8 mouse cellular contexts compared by ENCODE assay signal in genomic region chr11:120823551-120823947, GRCm38 (mm10). TPM values are rescaled to one million over a fixed set of nuclear protein-coding genes. Genes with fewer than 3 reads are reported as not detected.
DNase-seq lines count a peak whose midpoint lies in the region; ATAC-seq and TF ChIP-seq lines count a peak whose summit lies in the region.

No protein-coding gene starts in this region.

- peak overlapping the region; percentile 79 for H3K4me3 ChIP-seq in kidney, adult 2 months (ENCODE audit: insufficient read depth, low read depth, low read length)
- H3K4me3 ChIP-seq in ES-E14 (ENCODE audit: insufficient read depth in 1 of 2, low read depth in 1 of 2, low read length in 2 of 2, poor library complexity in 1 of 2, severe bottlenecking in 1 of 2) (peak overlapping the region; percentile 87 to 91), macrophage (ENCODE audit: inconsistent target) (peak overlapping the region; percentile 90)
- H3K4me3 ChIP-seq in hindbrain, embryonic 14.5 days (replicated peaks; ENCODE audit: low read length) = peak overlapping the region; percentile 82

- H3K9ac ChIP-seq in ES-E14 (ENCODE audit: insufficient read depth, low read depth, low read length, poor library complexity, severe bottlenecking) = peak overlapping the region; percentile 94
- H3K9ac ChIP-seq in hindbrain, embryonic 14.5 days = peak overlapping the region; percentile 93

- H3K9me3 ChIP-seq in ES-E14 (ENCODE audit: control insufficient read depth, insufficient read depth, low read depth, low read length) = no peaks in the 10 kb centered on the region
- no peaks in the 10 kb centered on the region for H3K9me3 ChIP-seq in hindbrain, embryonic 14.5 days (ENCODE audit: control insufficient read depth, low read length)

- peak overlapping the region; percentile 66 for H3K27ac ChIP-seq in kidney, adult 2 months (ENCODE audit: insufficient read depth, low read depth, low read length)
- H3K27ac ChIP-seq in ES-E14 (ENCODE audit: insufficient read depth, low read depth, low read length, poor library complexity, severe bottlenecking) (peak overlapping the region; percentile 93), macrophage (peak overlapping the region; percentile 78)
- peak overlapping the region; percentile 98 for H3K27ac ChIP-seq in hindbrain, embryonic 14.5 days

- peak; percentile 47 for ATAC-seq in hindbrain, embryonic 14.5 days (ENCODE audit: low FRiP score)

- no peak for DNase-seq in kidney, adult 2 months
- no peak for DNase-seq in kidney, adult 9 months
- DNase-seq in ES-E14 (ENCODE audit: low read depth, low spot score) (no peak), MN1 (ENCODE audit: low spot score) (no peak)
- peak; percentile 32 for DNase-seq in c-Kit-positive CD71-negative TER-119-negative erythroid progenitor cells, embryonic 14.5 days (ENCODE audit: low read depth)
- peak; percentile 59 for DNase-seq in hindbrain, embryonic 14.5 days (ENCODE audit: low spot score)
- DNase-seq in thymus, postnatal 4 days = no peak

- WGBS in kidney, adult 2 months = under 1% methylated on average over 40 of the region's 40 CpGs
- WGBS in hindbrain, embryonic 14.5 days = under 1% methylated on average over 40 of the region's 40 CpGs
- WGBS in macrophage (ENCODE audit: missing documents) = under 1% methylated on average over 26 of the region's 40 CpGs

- no peak for TF ChIP-seq CTCF in kidney, adult 2 months (conservative IDR thresholded peaks at IDR 0.05; ENCODE audit: insufficient read depth, insufficient read length, low read depth, low read length)

- in situ Hi-C loops in ES-E14 (cut with MboI; ENCODE audit: low sequenced_read_pairs in 2 of 2, unreplicated experiment in 2 of 2) = no loop called here

- H3K79me2 ChIP-seq in macrophage (ENCODE audit: inconsistent target) = peaks cover 40% of the 10 kb centered on the region

- TF ChIP-seq POLR2A in kidney, adult 2 months (IDR thresholded peaks at IDR 0.05; ENCODE audit: low read depth, low read length) = no peak

- H3K36me3 ChIP-seq in kidney, adult 2 months (ENCODE audit: control insufficient read depth, insufficient read depth, low read length) = no peaks in the 10 kb centered on the region
- peaks cover 39% of the 10 kb centered on the region for H3K36me3 ChIP-seq in ES-E14 (ENCODE audit: control insufficient read depth, insufficient read depth, low read length, poor library complexity, severe bottlenecking)
- peaks cover 42% of the 10 kb centered on the region for H3K36me3 ChIP-seq in hindbrain, embryonic 14.5 days (replicated peaks; ENCODE audit: control insufficient read depth, insufficient read depth)
- peaks cover 14% of the 10 kb centered on the region for H3K36me3 ChIP-seq in macrophage (ENCODE audit: inconsistent target)

- H3K4me1 ChIP-seq in kidney, adult 2 months (ENCODE audit: control insufficient read depth, insufficient read depth, low read length) = peaks cover 5% of the 10 kb centered on the region; the same call in 1 of the 2 replicates
- peaks cover 4 to 31% of the 10 kb centered on the region in 2 experiments; a peak in 3 of 4 replicates for H3K4me1 ChIP-seq in ES-E14 (ENCODE audit: control insufficient read depth in 2 of 2, insufficient read depth in 2 of 2, low read length in 2 of 2, poor library complexity in 1 of 2)
- peaks cover 35% of the 10 kb centered on the region for H3K4me1 ChIP-seq in hindbrain, embryonic 14.5 days (replicated peaks; ENCODE audit: control insufficient read depth, insufficient read depth, low read length)

- H3K27me3 ChIP-seq in kidney, adult 2 months (replicated peaks; ENCODE audit: control insufficient read depth, insufficient read depth, low read length) = no peaks in the 10 kb centered on the region
- no peaks in the 10 kb centered on the region for H3K27me3 ChIP-seq in hindbrain, embryonic 14.5 days (ENCODE audit: control insufficient read depth, insufficient read depth, low read length)

- peak overlapping the region; percentile 95 for H3K4me2 ChIP-seq in hindbrain, embryonic 14.5 days (replicated peaks)

TF ChIP-seq in ES-E14, 5 proteins besides CTCF, POLR2A, EP300 and RAD21:
- no peak for TF ChIP-seq ZNF384 (IDR thresholded peaks at IDR 0.05; ENCODE audit: low read depth, low read length)
- TF ChIP-seq ZC3H11A (IDR thresholded peaks at IDR 0.05; ENCODE audit: borderline replicate concordance, low read depth, low read length) = no peak
- no peak for TF ChIP-seq HCFC1 (IDR thresholded peaks at IDR 0.05; ENCODE audit: borderline replicate concordance, insufficient read depth, low read length)
- no peak for TF ChIP-seq MAFK (IDR thresholded peaks at IDR 0.05; ENCODE audit: insufficient read depth, low read depth, low read length)
- no peak for TF ChIP-seq CHD2 (IDR thresholded peaks at IDR 0.05; ENCODE audit: low read depth, low read length)

RNA-seq across cellular contexts. Expression of gene Fasn, which starts 0.8 kb away (rescaled TPM):
- polyA plus RNA-seq in kidney, adult 2 months (2012; rRNA removed) = 936 and 1,244 TPM in 2 replicates
- 210 and 251 TPM in 2 replicates for total RNA-seq in ES-E14 (2012; rRNA removed)
- 119 and 135 TPM in 2 replicates for polyA plus RNA-seq in hindbrain, embryonic 14.5 days (2014; fragmentation: Nextera tagmentation; extraction: Ambion mirVana)
- total RNA-seq in macrophage (2018; cell fraction: chromatin; rRNA removed) = 10 to 100 TPM; 11.8 to 59.6 (median 33.3) TPM
- 10 to 100 TPM in 24 of 26 experiments, 1 to 10 TPM in 2; 8.4 to 36.1 (median 21.4) TPM for total RNA-seq in macrophage (2018; cell fraction: cytosol; rRNA removed)
- 100 to 1,000 TPM in 1 of 26 experiments, 10 to 100 TPM in 24, 1 to 10 TPM in 1; 8.1 to 116 (median 20.2) TPM for total RNA-seq in macrophage (2018; cell fraction: nucleus; rRNA removed)
- 20.8 to 45.3 TPM (median 23.6 TPM) in 3 replicates for polyA plus RNA-seq in macrophage (2018)

RNA-seq across cellular contexts. Expression of gene Dus1l, which starts 27.3 kb away (rescaled TPM):
- 42.3 and 42.6 TPM in 2 replicates for polyA plus RNA-seq in kidney, adult 2 months (2012; rRNA removed)
- total RNA-seq in ES-E14 (2012; rRNA removed) = 101 and 124 TPM in 2 replicates
- 43.8 and 43.9 TPM in 2 replicates for polyA plus RNA-seq in hindbrain, embryonic 14.5 days (2014; fragmentation: Nextera tagmentation; extraction: Ambion mirVana)
- 10 to 100 TPM; 15.6 to 84.1 (median 48.7) TPM for total RNA-seq in macrophage (2018; cell fraction: chromatin; rRNA removed)
- total RNA-seq in macrophage (2018; cell fraction: cytosol; rRNA removed) = 10 to 100 TPM; 21.2 to 37.4 (median 31.3) TPM
- 10 to 100 TPM; 12.8 to 57.1 (median 31.4) TPM for total RNA-seq in macrophage (2018; cell fraction: nucleus; rRNA removed)
- polyA plus RNA-seq in macrophage (2018) = 17.1 to 33.6 TPM (median 26.6 TPM) in 3 replicates

RNA-seq across cellular contexts. Expression of gene Gps1, which starts 39.5 kb away (rescaled TPM):
- polyA plus RNA-seq in kidney, adult 2 months (2012; rRNA removed) = 173 and 175 TPM in 2 replicates
- 289 and 378 TPM in 2 replicates for total RNA-seq in ES-E14 (2012; rRNA removed)
- 288 and 307 TPM in 2 replicates for polyA plus RNA-seq in hindbrain, embryonic 14.5 days (2014; fragmentation: Nextera tagmentation; extraction: Ambion mirVana)
- total RNA-seq in macrophage (2018; cell fraction: chromatin; rRNA removed) = 10 to 100 TPM; 22.2 to 70.2 (median 44.4) TPM
- total RNA-seq in macrophage (2018; cell fraction: cytosol; rRNA removed) = 10 to 100 TPM; 31.5 to 47.0 (median 40.8) TPM
- 10 to 100 TPM; 21.3 to 85.8 (median 33.8) TPM for total RNA-seq in macrophage (2018; cell fraction: nucleus; rRNA removed)
- 31.8 to 85.4 TPM (median 49.9 TPM) in 3 replicates for polyA plus RNA-seq in macrophage (2018)

RNA-seq across cellular contexts. Expression of gene Rfng, which starts 39.5 kb away (rescaled TPM):
- polyA plus RNA-seq in kidney, adult 2 months (2012; rRNA removed) = 69.0 and 80.5 TPM in 2 replicates
- total RNA-seq in ES-E14 (2012; rRNA removed) = 18.8 and 28.6 TPM in 2 replicates
- 86.1 and 87.0 TPM in 2 replicates for polyA plus RNA-seq in hindbrain, embryonic 14.5 days (2014; fragmentation: Nextera tagmentation; extraction: Ambion mirVana)
- 10 to 100 TPM in 8 of 26 experiments, 1 to 10 TPM in 18; 2.1 to 20.3 (median 7.0) TPM for total RNA-seq in macrophage (2018; cell fraction: chromatin; rRNA removed)
- 10 to 100 TPM in 23 of 26 experiments, 1 to 10 TPM in 3; 8.8 to 18.0 (median 11.9) TPM for total RNA-seq in macrophage (2018; cell fraction: cytosol; rRNA removed)
- total RNA-seq in macrophage (2018; cell fraction: nucleus; rRNA removed) = 10 to 100 TPM in 14 of 26 experiments, 1 to 10 TPM in 12; 4.2 to 24.9 (median 11.3) TPM
- polyA plus RNA-seq in macrophage (2018) = 12.9 to 16.2 TPM (median 15.6 TPM) in 3 replicates

Comparison
In these comparisons a context has a peak if more than half of its experiments do, and no peak if none do; other contexts are left out.
1. DNase-seq: peak in c-Kit-positive CD71-negative TER-119-negative erythroid progenitor cells, embryonic 14.5 days (single experiment) and hindbrain, embryonic 14.5 days (single experiment); none in kidney, adult 2 months (single experiment), kidney, adult 9 months (single experiment), ES-E14 (single experiment), MN1 (single experiment) and thymus, postnatal 4 days (single experiment).
2. Peak in every context shown above with its lines, with median percentiles within 50 percentile points of each other: H3K27ac ChIP-seq and H3K4me3 ChIP-seq.